Mouse (Mus musculus) G1E (cell line): ENCODE measurements around the gene Lama5. TPM values are rescaled to one million over a fixed set of nuclear protein-coding genes. Genes with fewer than 3 reads are reported as not detected.
"Not testable (repeated sequence)": the region's sequence is repeated elsewhere in the genome, so short reads cannot be mapped to it uniquely, and the experiment has no call there.

Source experiments
- ATAC-seq: 2 replicates; pipeline ENCODE4 v1.8.0; 2016; ENCODE audit warnings: mild to moderate bottlenecking; ENCODE audit not compliant: insufficient number of reproducible peaks, poor library complexity, low FRiP score, severe bottlenecking; ENCODE audit errors: extremely low read depth
- DNase-seq: peaks from one replicate; pipeline ENCODE4 v3.0.0; 2012; ENCODE audit warnings: low spot score
- H3K27me3 ChIP-seq: 2 replicates; pipeline ENCODE4 v1.6.1; 2012; ENCODE audit warnings: mild to moderate bottlenecking, low read length, inconsistent platforms; ENCODE audit not compliant: insufficient read depth
- H3K36me3 ChIP-seq: replicated peaks from 2 replicates; pipeline ENCODE3; 2012; ENCODE audit warnings: mild to moderate bottlenecking, inconsistent platforms
- H3K4me1 ChIP-seq: 2 replicates; pipeline ENCODE4 v1.6.1; 2012; ENCODE audit warnings: low read depth, low read length, inconsistent platforms, mixed read lengths; ENCODE audit not compliant: insufficient read depth
- H3K4me3 ChIP-seq: 2 replicates; pipeline ENCODE4 v1.5.1; 2012; ENCODE audit warnings: low read depth, mild to moderate bottlenecking, inconsistent platforms, low read length, moderate library complexity, mixed read lengths
- H3K9me3 ChIP-seq: replicated peaks from 2 replicates; pipeline ENCODE4 v1.6.1; 2012; ENCODE audit warnings: inconsistent platforms
- CTCF ChIP-seq: IDR thresholded peaks from 2 replicates; pipeline ENCODE4 v1.5.1; 2012; ENCODE audit warnings: low read depth, low read length, inconsistent platforms, mixed read lengths
- GATA1 ChIP-seq: IDR thresholded peaks from 2 replicates; pipeline ENCODE4 v1.6.1; 2012; ENCODE audit warnings: borderline replicate concordance, low read length, inconsistent platforms, mixed read lengths
- GATA2 ChIP-seq: IDR thresholded peaks from 2 replicates; pipeline ENCODE4 v1.6.1; 2012; ENCODE audit warnings: low read depth, low read length, inconsistent platforms, borderline replicate concordance
- POLR2AphosphoS5 ChIP-seq: IDR thresholded peaks from 2 replicates; pipeline ENCODE4 v1.6.1; 2012; ENCODE audit warnings: low read depth, low read length, inconsistent platforms; ENCODE audit not compliant: insufficient replicate concordance
- TAL1 ChIP-seq: conservative IDR thresholded peaks from 2 replicates; pipeline ENCODE4 v1.6.1; 2012; ENCODE audit warnings: low read depth, low read length, inconsistent platforms, mixed read lengths
- polyA plus RNA-seq: library from polyadenylated mRNA; stranded (reverse); fragments of >175 nt; gene quantifications from 2 replicates; pipeline ENCODE4 v1.2.3, GENCODE M21; 2012
- total RNA-seq, 2 experiments: library from RNA; stranded (forward) in 1 of 2; stranded (reverse) in 1 of 2; fragments of 200-1000 nt in 1 of 2; fragments of >200 nt in 1 of 2; fragmentation: Nextera tagmentation in 1 of 2; gene quantifications; 2 replicates each; pipeline ENCODE4 v1.2.3; 2014 to 2017

The Lama5 gene
- total and polyA plus RNA-seq, 3 experiments = 25.4 to 99.6 (median 69.2) TPM

GRCm38 (mm10) chr2:180258951-180259484 is 33.4 kb upstream of the Lama5 start:
- DNase-seq, H3K27me3 ChIP-seq, H3K9me3 ChIP-seq, ATAC-seq: not testable (repeated sequence)
- peak overlapping the region; percentile 53; the same call in 1 of the 2 replicates for H3K4me3 ChIP-seq
- peaks cover 75% of the 10 kb centered on the region for H3K36me3 ChIP-seq
- peaks cover 57% of the 10 kb centered on the region for H3K4me1 ChIP-seq
- TF ChIP-seq POLR2AphosphoS5 = 0 out of 2 replicates have a peak, but pooled peaks have one; percentile 56

DNA sequence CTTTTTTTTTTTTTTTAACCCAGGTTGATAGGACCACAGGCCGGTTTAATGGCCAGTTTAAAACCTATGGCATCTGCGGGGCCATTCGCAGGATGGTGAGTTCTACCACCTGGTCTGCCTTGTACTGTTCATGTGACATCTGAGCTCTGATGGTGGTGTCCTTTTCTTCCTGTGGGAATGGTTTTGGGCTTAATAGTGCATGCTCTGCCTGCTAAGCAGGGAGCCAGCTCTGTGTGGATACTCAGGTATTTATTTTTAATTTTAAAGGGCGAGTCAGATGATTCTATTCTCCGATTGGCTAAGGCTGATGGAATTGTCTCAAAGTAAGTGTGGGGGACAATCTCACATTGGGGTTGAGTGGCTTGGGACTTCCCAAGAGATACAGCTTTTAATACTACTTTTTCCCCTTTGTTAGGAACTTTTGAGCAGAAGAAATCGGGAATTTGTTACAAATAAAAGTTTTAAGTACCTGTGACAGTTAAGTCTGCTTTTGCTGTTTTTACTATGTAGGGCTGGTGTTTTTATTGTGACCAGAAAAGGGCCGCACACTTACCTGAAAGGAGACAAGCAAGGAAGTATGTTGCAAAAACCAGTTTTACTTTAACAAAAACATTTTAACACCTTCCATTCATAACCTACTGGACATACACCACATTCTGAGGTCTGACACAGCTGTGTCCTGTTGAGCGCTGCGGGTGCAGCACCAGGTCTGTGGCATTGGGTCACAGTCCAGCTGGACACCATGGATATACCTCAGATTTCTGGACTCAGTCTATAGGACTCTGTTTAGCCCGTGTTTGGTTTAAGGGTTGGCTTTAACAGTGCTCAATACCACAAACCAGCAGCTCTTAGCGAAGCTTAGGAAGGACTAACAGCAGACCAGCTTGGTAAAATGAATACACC is 32.6 kb upstream of the Lama5 start:
- no peak for ATAC-seq
- Histone ChIP-seq H3K27me3 (no peaks in the 10 kb centered on the region), H3K4me1 (peaks cover 58% of the 10 kb centered on the region), H3K9me3 (no peaks in the 10 kb centered on the region), H3K4me3 (peak overlapping the region; percentile 97), H3K36me3 (peaks cover 69% of the 10 kb centered on the region)
- TF ChIP-seq GATA2 = no peak
- TF ChIP-seq TAL1 = no peak
- TF ChIP-seq GATA1 = no peak
- TF ChIP-seq POLR2AphosphoS5 = no peak
- TF ChIP-seq CTCF = no peak
- DNase-seq = no peak

DNA sequence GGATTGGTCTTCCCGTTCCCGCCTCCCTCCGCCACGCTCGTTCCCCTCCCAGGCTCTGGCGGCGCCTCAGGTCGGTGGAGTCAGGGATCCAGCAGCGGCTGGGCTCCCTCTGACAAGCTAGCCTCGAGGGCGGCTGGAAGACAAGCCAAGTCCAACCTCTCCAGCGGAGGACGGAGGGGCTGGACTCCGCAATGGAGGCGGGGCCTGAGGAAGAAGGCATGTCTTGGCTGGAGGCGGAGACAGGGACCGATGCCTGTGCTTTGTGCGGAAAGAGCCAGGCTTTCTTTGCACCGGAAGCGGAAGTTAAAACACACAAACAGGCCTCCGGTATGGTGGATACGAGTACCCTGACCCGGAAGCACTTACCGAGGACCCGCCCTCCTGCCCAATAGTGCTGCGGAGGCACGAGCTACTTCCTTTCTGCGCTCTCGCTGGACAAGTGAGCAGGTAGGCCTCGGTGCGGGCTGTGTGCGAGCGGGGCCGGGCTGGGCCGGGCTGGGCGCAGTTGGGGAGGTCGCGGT is 31.4 kb upstream of the Lama5 start, which contains the start of gene Rps21:
Gene Rps21, plus strand, starts transcription at position 377 of the 521 bp plus-strand sequence.
- TF ChIP-seq GATA2 (no peak), POLR2AphosphoS5 (no peak), GATA1 (no peak), TAL1 (no peak), CTCF (no peak)
- Histone ChIP-seq H3K4me1 (peaks cover 58% of the 10 kb centered on the region), H3K9me3 (no peaks in the 10 kb centered on the region), H3K4me3 (peak within 1 kb of the TSS; percentile 97), H3K36me3 (peaks cover 57% of the 10 kb centered on the region), H3K27me3 (no peaks in the 10 kb centered on the region)
- DNase-seq (peak; percentile 98), ATAC-seq (peak; percentile 86)

DNA sequence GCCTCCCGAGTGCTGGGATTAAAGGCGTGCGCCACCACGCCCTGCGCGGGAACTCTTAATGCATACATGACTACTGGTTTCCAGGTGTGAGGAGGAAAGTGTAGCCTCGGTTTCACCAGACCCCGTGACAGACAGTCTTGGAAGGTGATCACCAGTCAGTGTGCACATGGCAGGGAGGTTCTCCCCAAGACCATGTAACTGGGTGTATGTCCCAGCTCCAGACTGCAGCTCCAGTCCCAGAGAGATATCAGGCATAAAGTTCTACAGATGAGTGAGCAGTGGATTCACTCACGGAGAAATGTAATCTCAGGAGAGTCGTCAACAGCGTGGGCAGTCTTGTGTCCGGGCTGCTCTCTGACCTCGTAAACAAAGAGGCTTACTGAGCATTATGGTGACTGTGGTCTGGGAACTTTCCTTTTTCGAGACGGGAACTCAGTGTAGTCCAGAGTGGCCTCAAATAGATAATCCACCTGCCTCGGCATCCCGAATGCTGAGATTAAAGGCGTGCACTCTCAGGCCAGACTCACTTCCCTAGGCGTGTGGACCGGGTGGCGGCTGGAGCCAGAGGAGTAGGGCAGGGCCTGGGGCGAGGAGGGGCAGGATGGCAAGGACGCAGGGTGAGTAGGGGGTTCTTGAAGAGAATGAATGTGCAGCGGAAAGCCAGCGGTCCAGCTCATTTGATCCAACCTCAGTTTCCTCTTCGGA is 30.8 kb upstream of the Lama5 start:
- TF ChIP-seq CTCF (no peak), GATA2 (no peak), POLR2AphosphoS5 (no peak), GATA1 (no peak), TAL1 (no peak)
- peak overlapping the region; percentile 97 for H3K4me3 ChIP-seq
- H3K27me3 ChIP-seq = no peaks in the 10 kb centered on the region
- peaks cover 51% of the 10 kb centered on the region for H3K36me3 ChIP-seq
- peaks cover 58% of the 10 kb centered on the region for H3K4me1 ChIP-seq
- ATAC-seq (no peak), DNase-seq (peak; percentile 53)
- no peaks in the 10 kb centered on the region for H3K9me3 ChIP-seq

GRCm38 (mm10) chr2:180255701-180256100 is 30.0 kb upstream of the Lama5 start:
- DNase-seq (no peak), ATAC-seq (peak; percentile 15)
- TF ChIP-seq TAL1 = no peak
- TF ChIP-seq CTCF = no peak
- no peak for TF ChIP-seq GATA2
- no peak for TF ChIP-seq GATA1
- TF ChIP-seq POLR2AphosphoS5 = no peak
- H3K9me3 ChIP-seq = no peaks in the 10 kb centered on the region
- H3K4me1 ChIP-seq = peaks cover 57% of the 10 kb centered on the region
- H3K4me3 ChIP-seq = peak overlapping the region; percentile 97; the same call in 1 of the 2 replicates
- H3K36me3 ChIP-seq = peaks cover 44% of the 10 kb centered on the region
- H3K27me3 ChIP-seq = no peaks in the 10 kb centered on the region
